In the genomic region with DNA sequence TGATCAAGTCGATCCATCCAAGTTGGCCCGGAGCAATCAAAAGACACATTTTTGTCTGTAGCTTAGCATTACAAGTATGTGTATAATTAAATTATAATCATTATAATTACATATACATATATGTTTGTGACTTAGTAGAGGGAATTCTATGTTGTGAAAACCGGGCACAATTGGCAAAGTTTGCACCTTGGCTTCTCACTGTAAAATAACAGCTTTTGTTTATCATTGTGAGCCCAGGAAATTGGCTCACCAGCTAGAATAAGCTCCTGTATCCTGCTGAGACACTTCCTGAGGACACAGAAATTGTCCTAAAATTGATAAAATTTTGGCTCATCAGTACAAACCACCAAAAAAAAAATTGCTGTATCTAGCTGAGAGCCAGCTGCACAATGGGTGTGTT, we compare ENCODE assay signal across 19 mouse cellular contexts. TPM values are rescaled to one million over a fixed set of nuclear protein-coding genes. Genes with fewer than 3 reads are reported as not detected.
DNase-seq lines count a peak whose midpoint lies in the region; ATAC-seq lines count a peak whose summit lies in the region.
"Had no signal": no experiment of that assay in that cellular context is flagged by ENCODE, and none has a peak within 500 bp of the region (broad histone marks: within the 10 kb centered on the region; RNA-seq: fewer than 3 reads in every experiment).

No protein-coding gene starts in this region.

- ATAC-seq in forebrain, embryonic 14.5 days: no peak
- ATAC-seq in forebrain, embryonic 12.5 days (ENCODE audit: low FRiP score): no peak
- ATAC-seq in megakaryocyte, adult 5-6 weeks (ENCODE audit: poor library complexity, severe bottlenecking): no peak
- ATAC-seq: forebrain, embryonic 15.5 days; inflammation-experienced regulatory T-cells, adult 6 months; intestine, postnatal 0 days had no signal

- H3K27me3 ChIP-seq in forebrain, embryonic 14.5 days (replicated peaks; ENCODE audit: control insufficient read depth, insufficient read depth, low read length): no peaks in the 10 kb centered on the region
- no peaks in the 10 kb centered on the region for H3K27me3 ChIP-seq in forebrain, embryonic 12.5 days
- H3K27me3 ChIP-seq: forebrain, embryonic 15.5 days; heart, embryonic 12.5 days; hindbrain, embryonic 15.5 days had no signal

- peak; percentile 26 for DNase-seq in forebrain, embryonic 14.5 days (ENCODE audit: low spot score)
- DNase-seq in cerebellum, adult 18-20 months: peak; percentile 75 to 80
- peak; percentile 89 for DNase-seq in cerebellum, adult 9-11 months
- DNase-seq in cerebellum, postnatal 36 days: peak; percentile 53 to 74
- no peak for DNase-seq in layer of hippocampus, postnatal 14 days (ENCODE audit: low spot score in 2 of 2)
- no peak for DNase-seq in testis, postnatal 10 days (ENCODE audit: low spot score)
- DNase-seq: adrenal gland, postnatal 14 days; gastrocnemius, adult 2 months; gastrocnemius, postnatal 25 days; heart, postnatal 36 days; kidney, adult 8-10 months had no signal

- H3K27ac ChIP-seq in forebrain, embryonic 14.5 days (ENCODE audit: low read depth, low read length): no peak overlapping the region
- no peak overlapping the region for H3K27ac ChIP-seq in forebrain, embryonic 12.5 days
- H3K27ac ChIP-seq: embryonic facial prominence, embryonic 10.5 days; forebrain, embryonic 15.5 days; gastrocnemius, adult 2 months; hindbrain, embryonic 15.5 days had no signal

- WGBS in forebrain, embryonic 14.5 days: 83% methylated on average over 3 of the region's 3 CpGs
- 92% methylated on average over 3 of the region's 3 CpGs for WGBS in forebrain, embryonic 12.5 days

- H3K4me1 ChIP-seq in forebrain, embryonic 14.5 days (ENCODE audit: control insufficient read depth, insufficient read depth, low read length): no peaks in the 10 kb centered on the region
- no peaks in the 10 kb centered on the region for H3K4me1 ChIP-seq in forebrain, embryonic 12.5 days
- H3K4me1 ChIP-seq: forebrain, embryonic 15.5 days; heart, embryonic 12.5 days; hindbrain, embryonic 15.5 days had no signal

- no peaks in the 10 kb centered on the region for H3K9me3 ChIP-seq in forebrain, embryonic 14.5 days (replicated peaks; ENCODE audit: control insufficient read depth, low read length)
- H3K9me3 ChIP-seq in forebrain, embryonic 12.5 days: no peaks in the 10 kb centered on the region
- H3K9me3 ChIP-seq: embryonic facial prominence, embryonic 10.5 days; forebrain, embryonic 15.5 days; heart, embryonic 12.5 days; hindbrain, embryonic 15.5 days had no signal

- H3K4me3 ChIP-seq in forebrain, embryonic 14.5 days (ENCODE audit: low read depth, low read length): no peak overlapping the region
- no peak overlapping the region for H3K4me3 ChIP-seq in forebrain, embryonic 12.5 days (replicated peaks)
- H3K4me3 ChIP-seq: embryonic facial prominence, embryonic 10.5 days; forebrain, embryonic 15.5 days; gastrocnemius, adult 2 months; heart, embryonic 12.5 days; hindbrain, embryonic 15.5 days had no signal

- no peak overlapping the region for H3K9ac ChIP-seq in forebrain, embryonic 14.5 days (ENCODE audit: low read length)
- no peak overlapping the region for H3K9ac ChIP-seq in forebrain, embryonic 12.5 days
- H3K9ac ChIP-seq: forebrain, embryonic 15.5 days; heart, embryonic 12.5 days; hindbrain, embryonic 15.5 days had no signal

- H3K36me3 ChIP-seq in forebrain, embryonic 14.5 days (ENCODE audit: control insufficient read depth, insufficient read depth, low read length): no peaks in the 10 kb centered on the region
- no peaks in the 10 kb centered on the region for H3K36me3 ChIP-seq in forebrain, embryonic 12.5 days (replicated peaks)
- H3K36me3 ChIP-seq: forebrain, embryonic 15.5 days; heart, embryonic 12.5 days; hindbrain, embryonic 15.5 days had no signal

- H3K4me2 ChIP-seq in forebrain, embryonic 14.5 days (ENCODE audit: low read length): no peak overlapping the region
- no peak overlapping the region for H3K4me2 ChIP-seq in forebrain, embryonic 12.5 days
- H3K4me2 ChIP-seq: forebrain, embryonic 15.5 days; heart, embryonic 12.5 days; hindbrain, embryonic 15.5 days had no signal

RNA-seq across cellular contexts. Expression of a gene that starts 34.7 kb away (rescaled TPM):
- 186 and 201 TPM in 2 replicates for polyA plus RNA-seq in forebrain, embryonic 14.5 days (2014; fragmentation: Nextera tagmentation; extraction: Ambion mirVana)
- 740 and 788 TPM in 2 replicates for polyA plus RNA-seq in forebrain, embryonic 12.5 days (2016; fragmentation: Nextera tagmentation; extraction: Ambion mirVana)
- total RNA-seq in megakaryocyte, adult 5-6 weeks (2015): 624 and 684 TPM in 2 replicates
- total RNA-seq in megakaryocyte, adult 5-6 weeks (2017): 745 and 753 TPM in 2 replicates
- total RNA-seq in layer of hippocampus, postnatal 14 days (2021): 10 to 100 TPM; 13.8 to 15.5 TPM

RNA-seq across cellular contexts. Expression of a gene that starts 58.7 kb away (rescaled TPM):
- polyA plus RNA-seq in forebrain, embryonic 14.5 days (2014; fragmentation: Nextera tagmentation; extraction: Ambion mirVana): 87.4 and 91.1 TPM in 2 replicates
- polyA plus RNA-seq in forebrain, embryonic 12.5 days (2016; fragmentation: Nextera tagmentation; extraction: Ambion mirVana): 128 and 131 TPM in 2 replicates
- 85.2 and 101 TPM in 2 replicates for total RNA-seq in megakaryocyte, adult 5-6 weeks (2015)
- 144 and 145 TPM in 2 replicates for total RNA-seq in megakaryocyte, adult 5-6 weeks (2017)
- 10 to 100 TPM in 1 of 2 experiments, 1 to 10 TPM in 1; 9.0 to 13.7 TPM for total RNA-seq in layer of hippocampus, postnatal 14 days (2021)

Comparison
In these comparisons a context has a peak if more than half of its experiments do, and no peak if none do; other contexts are left out.
1. DNase-seq: peak in forebrain, embryonic 14.5 days (single experiment), cerebellum, adult 18-20 months (2 of 2), cerebellum, adult 9-11 months (single experiment) and cerebellum, postnatal 36 days (2 of 2); none in layer of hippocampus, postnatal 14 days (0 of 2) and testis, postnatal 10 days (single experiment).
2. RNA of a gene that starts 34.7 kb away (total RNA-seq): 624 to 753 TPM in megakaryocyte, adult 5-6 weeks; 13.8 to 15.5 TPM in layer of hippocampus, postnatal 14 days; every median in the first group is over 10 times any median in the second.
3. RNA of a gene that starts 58.7 kb away (total RNA-seq): 85.2 to 145 TPM in megakaryocyte, adult 5-6 weeks; 9.0 to 13.7 TPM in layer of hippocampus, postnatal 14 days; every median in the first group is over 4 times any median in the second.